ENCODE assay signal across 10 mouse cellular contexts in the genomic region with DNA sequence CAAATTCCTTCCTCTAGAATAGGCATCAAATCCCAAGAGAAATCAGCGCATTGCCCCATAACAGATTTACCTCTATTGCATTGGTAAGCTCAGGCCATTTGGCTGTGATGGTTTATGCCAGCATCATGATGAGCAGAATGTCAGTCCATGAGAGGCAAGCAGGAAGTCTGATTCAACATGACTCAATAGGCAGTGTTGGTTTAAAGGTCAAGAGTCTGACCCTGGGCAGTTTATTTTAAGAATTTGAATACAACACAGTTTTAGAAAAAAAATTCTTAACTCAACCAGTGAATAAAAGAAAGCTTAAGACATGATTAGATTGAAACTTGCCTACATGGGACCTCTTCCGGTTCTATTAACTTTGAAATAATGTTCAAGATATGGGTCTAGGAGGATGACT.
"Had no signal": no experiment of that assay in that cellular context is flagged by ENCODE, and none has a peak within 500 bp of the region (broad histone marks: within the 10 kb centered on the region; RNA-seq: fewer than 3 reads in every experiment).

No protein-coding gene starts in this region.

- ATAC-seq: midbrain, embryonic 16.5 days had no signal

- DNase-seq: lung, adult 18-20 months; lung, embryonic 14.5 days; lung, postnatal 10 days; lung, postnatal 4 days; midbrain, embryonic 14.5 days; right cerebral cortex, postnatal 14 days; thymus, adult 18-20 months; thymus, postnatal 14 days; thymus, postnatal 36 days had no signal
